Mouse (Mus musculus) stomach, postnatal 0 days (tissue): ENCODE results near the gene Tmpo. TPM values are rescaled to one million over a fixed set of nuclear protein-coding genes. Genes with fewer than 3 reads are reported as not detected.

ENCODE experiments used
- ATAC-seq: fragments of 200-750 bp; cut with Nextera tagmentation; 2 replicates; pipeline ENCODE4 v1.8.0; 2017; ENCODE audit not compliant: low FRiP score, low TSS enrichment
- DNase-seq: peaks from one replicate; pipeline ENCODE4 v3.0.0-alpha.2; 2016; ENCODE audit warnings: low spot score
- H3K27ac ChIP-seq: fragments of 300-500 bp; sonication (generic); replicated peaks from 2 replicates; pipeline ENCODE4 v1.5.1; 2014; ENCODE audit warnings: mild to moderate bottlenecking, control low read depth
- H3K27me3 ChIP-seq: fragments of 300-500 bp; sonication (generic); 2 replicates; pipeline ENCODE4 v1.6.1; 2014; ENCODE audit warnings: low read length; ENCODE audit not compliant: control insufficient read depth, insufficient read depth
- H3K36me3 ChIP-seq: fragments of 300-500 bp; sonication (generic); 2 replicates; pipeline ENCODE4 v1.6.1; 2014; ENCODE audit warnings: low read length, mixed read lengths; ENCODE audit not compliant: control insufficient read depth, insufficient read depth
- H3K4me1 ChIP-seq: fragments of 300-500 bp; sonication (generic); replicated peaks from 2 replicates; pipeline ENCODE4 v1.6.1; 2014; ENCODE audit warnings: antibody characterized with exemption; ENCODE audit not compliant: control insufficient read depth, insufficient read depth
- H3K4me2 ChIP-seq: fragments of 300-500 bp; sonication (generic); replicated peaks from 2 replicates; pipeline ENCODE4 v1.6.1; 2014; ENCODE audit warnings: low read depth, mild to moderate bottlenecking, control low read depth, moderate library complexity
- H3K4me3 ChIP-seq: fragments of 300-500 bp; sonication (generic); 2 replicates; pipeline ENCODE4 v1.5.1; 2014; ENCODE audit warnings: low read depth, low read length, control low read depth
- H3K9ac ChIP-seq: fragments of 300-500 bp; sonication (generic); 2 replicates; pipeline ENCODE4 v1.6.1; 2014; ENCODE audit warnings: mild to moderate bottlenecking, low read length, control low read depth, mixed read lengths
- H3K9me3 ChIP-seq: fragments of 300-500 bp; sonication (generic); 2 replicates; pipeline ENCODE4 v1.6.1; 2016; ENCODE audit warnings: low read length; ENCODE audit not compliant: control insufficient read depth
- CTCF ChIP-seq: IDR thresholded peaks from 2 replicates; pipeline ENCODE4 v1.5.1; 2016; ENCODE audit warnings: antibody characterized with exemption, low read depth, mild to moderate bottlenecking, moderate library complexity
- EP300 ChIP-seq: optimal IDR thresholded peaks from 2 replicates; pipeline ENCODE3; 2016; ENCODE audit warnings: antibody characterized with exemption
- WGBS: fragments of 180-500 bp; shearing (Covaris S2); extraction: QIAGEN DNeasy Blood & Tissue Kit; methylation state at CpG from one replicate; pipeline ENCODE4 v1.1.7; 2014; 5-methylcytosine and 5-hydroxymethylcytosine counted together
- polyA plus RNA-seq: library from polyadenylated mRNA; unstranded; fragments of >200 nt; fragmentation: Nextera tagmentation; extraction: Ambion mirVana; gene quantifications from 2 replicates; pipeline ENCODE4 v1.2.1, GENCODE M21; 2015

The Tmpo gene
- polyA plus RNA-seq, 1 experiment from 2014 or later, result 57.1 TPM

GRCm38 (mm10) chr10:91199238-91199780 lies 18.2 kb upstream of the Tmpo start:
- no peaks in the 10 kb centered on the region for H3K36me3 ChIP-seq
- ATAC-seq (no peak), DNase-seq (no peak)
- H3K4me2 ChIP-seq, result no peak overlapping the region
- no peak overlapping the region for H3K9ac ChIP-seq
- no peaks in the 10 kb centered on the region for H3K9me3 ChIP-seq
- H3K27me3 ChIP-seq, result no peaks in the 10 kb centered on the region
- 63% methylated on average over 1 of the region's 1 CpGs for WGBS
- no peak overlapping the region for H3K4me3 ChIP-seq
- no peak overlapping the region for H3K27ac ChIP-seq
- TF ChIP-seq CTCF (no peak), EP300 (no peak)
- no peaks in the 10 kb centered on the region for H3K4me1 ChIP-seq

- WGBS, result 93% methylated on average over 8 of the region's 8 CpGs
These were observed 16.6 kb upstream of the Tmpo start for GRCm38 (mm10) chr10:91197704-91198103.

GRCm38 (mm10) chr10:91196778-91197177 lies 15.7 kb upstream of the Tmpo start:
- no peak overlapping the region for H3K4me3 ChIP-seq
- H3K27me3 ChIP-seq, result no peaks in the 10 kb centered on the region
- H3K27ac ChIP-seq, result no peak overlapping the region
- no peaks in the 10 kb centered on the region for H3K9me3 ChIP-seq
- H3K36me3 ChIP-seq, result no peaks in the 10 kb centered on the region
- H3K9ac ChIP-seq, result no peak overlapping the region
- ATAC-seq (no peak), DNase-seq (no peak)
- H3K4me2 ChIP-seq, result no peak overlapping the region
- TF ChIP-seq EP300 (no peak), CTCF (peak; percentile 41)
- H3K4me1 ChIP-seq, result no peaks in the 10 kb centered on the region
- WGBS, result 87% methylated on average over 1 of the region's 1 CpGs

More at GRCm38 (mm10) chr10:91197704-91198103, 16.6 kb upstream of the Tmpo start:
- DNase-seq, result no peak
- H3K27me3 ChIP-seq, result no peaks in the 10 kb centered on the region
- no peaks in the 10 kb centered on the region for H3K4me1 ChIP-seq
- H3K4me3 ChIP-seq, result no peak overlapping the region
- H3K27ac ChIP-seq, result no peak overlapping the region
- no peaks in the 10 kb centered on the region for H3K36me3 ChIP-seq
- no peak for ATAC-seq
- no peak overlapping the region for H3K9ac ChIP-seq
- TF ChIP-seq EP300 (no peak), CTCF (no peak)
- H3K4me2 ChIP-seq, result no peak overlapping the region
- H3K9me3 ChIP-seq, result no peaks in the 10 kb centered on the region

- no peak for ATAC-seq
- no peak overlapping the region for H3K9ac ChIP-seq
- H3K27ac ChIP-seq, result no peak overlapping the region
- 78% methylated on average over 5 of the region's 5 CpGs for WGBS
- H3K4me3 ChIP-seq, result no peak overlapping the region
- no peaks in the 10 kb centered on the region for H3K36me3 ChIP-seq
- no peaks in the 10 kb centered on the region for H3K9me3 ChIP-seq
- no peak for TF ChIP-seq CTCF
- TF ChIP-seq EP300, result no peak
- no peak for DNase-seq
- no peaks in the 10 kb centered on the region for H3K27me3 ChIP-seq
- no peaks in the 10 kb centered on the region for H3K4me1 ChIP-seq
- H3K4me2 ChIP-seq, result no peak overlapping the region
These were observed 14.6 kb upstream of the Tmpo start for GRCm38 (mm10) chr10:91195680-91196079.

GRCm38 (mm10) chr10:91195091-91195490 lies 14.0 kb upstream of the Tmpo start:
- no peak overlapping the region for H3K4me2 ChIP-seq
- H3K4me3 ChIP-seq, result no peak overlapping the region
- H3K36me3 ChIP-seq, result no peaks in the 10 kb centered on the region
- no peaks in the 10 kb centered on the region for H3K27me3 ChIP-seq
- 81% methylated on average over 14 of the region's 14 CpGs for WGBS
- no peak overlapping the region for H3K27ac ChIP-seq
- DNase-seq, result no peak
- no peak for ATAC-seq
- H3K9me3 ChIP-seq, result no peaks in the 10 kb centered on the region
- no peak overlapping the region for H3K9ac ChIP-seq
- TF ChIP-seq CTCF (no peak), EP300 (no peak)
- H3K4me1 ChIP-seq, result no peaks in the 10 kb centered on the region

- Histone ChIP-seq H3K4me1 (0 out of 2 replicates have a peak, but pooled peaks cover 2% of the 10 kb centered on the region), H3K4me3 (no peak overlapping the region), H3K4me2 (no peak overlapping the region), H3K9me3 (no peaks in the 10 kb centered on the region), H3K9ac (no peak overlapping the region), H3K27ac (no peak overlapping the region), H3K36me3 (no peaks in the 10 kb centered on the region), H3K27me3 (no peaks in the 10 kb centered on the region)
- 89% methylated on average over 5 of the region's 5 CpGs for WGBS
- ATAC-seq (no peak), DNase-seq (no peak)
- no peak for TF ChIP-seq EP300
- TF ChIP-seq CTCF, result no peak
These were observed 10.7 kb upstream of the Tmpo start for GRCm38 (mm10) chr10:91191851-91192250.
